Mouse (Mus musculus): ENCODE data around the gene Olfr165.
"Not testable (repeated sequence)": the region's sequence is repeated elsewhere in the genome, so short reads cannot be mapped to it uniquely, and the experiment has no call there.

The Olfr165 gene

GRCm38 (mm10) chr16:19423034-19423433 lies at the start of gene Olfr165:
Gene Olfr165, minus strand, starts transcription at chr16:19423134.
- no peak for DNase-seq

- no peak for DNase-seq
Observed at GRCm38 (mm10) chr16:19464365-19464764, 41.4 kb upstream of the Olfr165 start.

- DNase-seq: not testable (repeated sequence)
Observed at GRCm38 (mm10) chr16:19458741-19459140, 35.8 kb upstream of the Olfr165 start.

GRCm38 (mm10) chr16:19387984-19388383 lies 35.0 kb downstream of the Olfr165 start:
- no peak for DNase-seq

All from lung, postnatal 36 days (tissue).